ENCODE assay signal across 8 mouse cellular contexts in the genomic region with DNA sequence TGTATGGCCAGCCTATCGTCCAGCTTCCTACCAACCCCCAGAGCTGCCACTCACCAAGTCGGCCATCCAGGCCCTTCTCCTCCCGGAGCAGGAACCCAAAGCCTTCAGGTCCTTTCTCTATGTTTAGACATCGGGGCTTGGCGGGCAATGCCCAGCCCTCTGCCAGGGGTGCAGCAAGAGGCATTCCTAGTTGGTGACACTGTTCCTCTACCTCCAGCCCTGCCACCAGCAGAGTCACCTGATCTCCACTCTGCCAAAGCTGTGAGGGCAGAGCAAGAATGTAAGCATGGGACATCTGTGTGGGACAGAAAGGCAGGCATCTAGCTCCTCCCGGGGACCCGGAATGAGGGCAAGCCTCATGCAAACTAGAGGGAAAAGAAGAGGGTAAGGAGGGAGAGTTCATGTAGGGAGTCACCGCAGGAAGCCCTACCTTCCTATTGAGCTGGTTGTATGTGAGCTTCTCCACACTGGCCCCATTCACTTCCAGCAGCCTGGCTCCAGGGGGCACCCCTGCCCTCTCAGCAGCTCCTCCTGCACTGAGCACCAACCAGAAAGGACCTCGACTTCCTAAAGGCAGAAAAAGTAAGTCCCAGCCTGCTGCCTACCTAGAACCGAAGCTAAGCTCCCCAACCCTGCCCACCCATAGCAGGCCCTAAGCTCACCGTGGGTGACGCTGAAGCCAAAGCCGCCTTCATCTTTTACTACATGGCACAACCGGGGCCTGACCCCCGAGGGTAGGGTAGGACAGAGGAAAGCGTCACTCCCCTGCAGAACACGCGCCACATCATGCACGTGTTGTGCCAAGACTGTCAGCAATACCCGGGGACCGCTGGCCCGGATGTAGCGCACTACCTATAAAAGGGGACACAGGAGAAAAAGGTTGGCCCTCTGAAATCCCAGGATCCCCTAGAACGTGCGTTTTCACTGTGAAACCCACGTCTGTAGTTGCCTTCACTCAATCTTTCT. TPM values are rescaled to one million over a fixed set of nuclear protein-coding genes. Genes with fewer than 3 reads are reported as not detected.
A peak's percentile ranks its signal among the peaks of the same experiment; 100 is the strongest.
DNase-seq lines count a peak whose midpoint lies in the region; ATAC-seq and TF ChIP-seq lines count a peak whose summit lies in the region.

No protein-coding gene starts in this region.

- no peak for TF ChIP-seq POLR2A in bone marrow macrophage, adult 2 months (IDR thresholded peaks at IDR 0.05; ENCODE audit: borderline replicate concordance, low read depth, low read length)

- peak overlapping the region; percentile 26 to 35; a peak in 1 of 4 replicates for H3K4me3 ChIP-seq in ES-E14 (ENCODE audit: insufficient read depth in 1 of 2, low read depth in 1 of 2, low read length in 2 of 2, poor library complexity in 1 of 2, severe bottlenecking in 1 of 2)
- H3K4me3 ChIP-seq in bone marrow macrophage, adult 2 months (ENCODE audit: insufficient read depth, low read length), result no peak overlapping the region
- H3K4me3 ChIP-seq in forebrain, postnatal 0 days (ENCODE audit: low read depth, low read length), result no peak overlapping the region
- H3K4me3 ChIP-seq in hindbrain, embryonic 11.5 days (ENCODE audit: low read depth, low read length), result no peak overlapping the region

- H3K4me2 ChIP-seq in forebrain, postnatal 0 days (ENCODE audit: low read depth), result no peak overlapping the region
- H3K4me2 ChIP-seq in hindbrain, embryonic 11.5 days (replicated peaks; ENCODE audit: low read depth, low read length), result no peak overlapping the region

- H3K27ac ChIP-seq in ES-E14 (ENCODE audit: insufficient read depth, low read depth, low read length, poor library complexity, severe bottlenecking), result no peak overlapping the region
- no peak overlapping the region for H3K27ac ChIP-seq in bone marrow macrophage, adult 2 months (ENCODE audit: insufficient read depth, low read depth, low read length)
- H3K27ac ChIP-seq in forebrain, postnatal 0 days (ENCODE audit: low read depth, low read length), result 0 out of 2 replicates have a peak overlapping the region, but pooled peaks have one; percentile 29
- no peak overlapping the region for H3K27ac ChIP-seq in hindbrain, embryonic 11.5 days (ENCODE audit: low read depth, low read length)

- H3K27me3 ChIP-seq in forebrain, postnatal 0 days (ENCODE audit: insufficient read depth, low read length), result no peaks in the 10 kb centered on the region
- no peaks in the 10 kb centered on the region for H3K27me3 ChIP-seq in hindbrain, embryonic 11.5 days (ENCODE audit: control insufficient read depth, insufficient read depth, low read length)

- WGBS in forebrain, postnatal 0 days, result 50% methylated on average over 26 of the region's 26 CpGs
- 47% methylated on average over 26 of the region's 26 CpGs for WGBS in hindbrain, embryonic 11.5 days

- no peaks in the 10 kb centered on the region for H3K36me3 ChIP-seq in ES-E14 (ENCODE audit: control insufficient read depth, insufficient read depth, low read length, poor library complexity, severe bottlenecking)
- H3K36me3 ChIP-seq in forebrain, postnatal 0 days (ENCODE audit: insufficient read depth), result no peaks in the 10 kb centered on the region; the same call in 1 of the 2 replicates
- no peaks in the 10 kb centered on the region for H3K36me3 ChIP-seq in hindbrain, embryonic 11.5 days (ENCODE audit: control insufficient read depth, insufficient read depth, low read length)

- H3K9me3 ChIP-seq in ES-E14 (ENCODE audit: control insufficient read depth, insufficient read depth, low read depth, low read length), result no peaks in the 10 kb centered on the region
- no peaks in the 10 kb centered on the region for H3K9me3 ChIP-seq in forebrain, postnatal 0 days (ENCODE audit: low read length)
- H3K9me3 ChIP-seq in hindbrain, embryonic 11.5 days (ENCODE audit: control insufficient read depth, low read length), result no peaks in the 10 kb centered on the region

- H3K9ac ChIP-seq in ES-E14 (ENCODE audit: insufficient read depth, low read depth, low read length, poor library complexity, severe bottlenecking), result 0 out of 2 replicates have a peak overlapping the region, but pooled peaks have one; percentile 8
- H3K9ac ChIP-seq in forebrain, postnatal 0 days, result no peak overlapping the region
- no peak overlapping the region for H3K9ac ChIP-seq in hindbrain, embryonic 11.5 days (ENCODE audit: low read depth, low read length)

- ATAC-seq in forebrain, postnatal 0 days, result peak; percentile 81
- 0 out of 2 replicates have a peak, but pooled peaks have one; percentile 33 for ATAC-seq in hindbrain, embryonic 11.5 days (ENCODE audit: low FRiP score)

- DNase-seq in ES-E14 (ENCODE audit: low read depth, low spot score), result no peak
- DNase-seq in forebrain, postnatal 0 days, result peak; percentile 50
- DNase-seq in hindbrain, embryonic 11.5 days (ENCODE audit: low spot score), result peak; percentile 62
- peak; percentile 69 to 77 for DNase-seq in layer of hippocampus, postnatal 10 days (ENCODE audit: low spot score in 2 of 2)
- DNase-seq in lung, postnatal 14 days, result peak; percentile 71
- DNase-seq in retina, postnatal 1 day, result peak; percentile 70
- DNase-seq in urinary bladder, postnatal 25 days (ENCODE audit: low spot score), result peak; percentile 32

- TF ChIP-seq CTCF in bone marrow macrophage, adult 2 months (IDR thresholded peaks at IDR 0.05; ENCODE audit: low read depth, low read length), result peak; percentile 10; the same call in 1 of the 2 replicates
- TF ChIP-seq CTCF in forebrain, postnatal 0 days (IDR thresholded peaks at IDR 0.05; ENCODE audit: low read depth), result peak; percentile 62

- in situ Hi-C loops in ES-E14 (cut with MboI; ENCODE audit: low sequenced_read_pairs in 2 of 2, unreplicated experiment in 2 of 2), result no loop called here

- peaks cover 0 to 9% of the 10 kb centered on the region in 2 experiments; a peak in 2 of 4 replicates for H3K4me1 ChIP-seq in ES-E14 (ENCODE audit: control insufficient read depth in 2 of 2, insufficient read depth in 2 of 2, low read length in 2 of 2, poor library complexity in 1 of 2)
- H3K4me1 ChIP-seq in bone marrow macrophage, adult 2 months (ENCODE audit: control insufficient read depth, insufficient read depth, low read length), result 0 out of 2 replicates have a peak, but pooled peaks cover 2% of the 10 kb centered on the region
- peaks cover 4% of the 10 kb centered on the region; the same call in 1 of the 2 replicates for H3K4me1 ChIP-seq in forebrain, postnatal 0 days (ENCODE audit: insufficient read depth)
- no peaks in the 10 kb centered on the region; the same call in 1 of the 2 replicates for H3K4me1 ChIP-seq in hindbrain, embryonic 11.5 days (replicated peaks; ENCODE audit: control insufficient read depth, insufficient read depth, low read length)

TF ChIP-seq in ES-E14, 5 proteins besides CTCF, POLR2A, EP300 and RAD21:
- TF ChIP-seq CHD2 (IDR thresholded peaks at IDR 0.05; ENCODE audit: low read depth, low read length) (no peak), MAFK (IDR thresholded peaks at IDR 0.05; ENCODE audit: insufficient read depth, low read depth, low read length) (no peak), ZNF384 (IDR thresholded peaks at IDR 0.05; ENCODE audit: low read depth, low read length) (no peak), ZC3H11A (IDR thresholded peaks at IDR 0.05; ENCODE audit: borderline replicate concordance, low read depth, low read length) (no peak), HCFC1 (IDR thresholded peaks at IDR 0.05; ENCODE audit: borderline replicate concordance, insufficient read depth, low read length) (no peak)

RNA-seq across cellular contexts. Expression of a gene that starts 1.8 kb away (rescaled TPM):
- 0.32 and 1.1 TPM in 2 replicates for total RNA-seq in ES-E14 (2012; rRNA removed)
- polyA plus RNA-seq in bone marrow macrophage, adult 2 months (2012; ENCODE audit: insufficient read depth, insufficient read length, missing spikeins), result not detected in 2 replicates
- total RNA-seq in forebrain, postnatal 0 days (2014; rRNA removed), result 0.33 and 1.0 TPM in 2 replicates
- 0.43 and 1.0 TPM in 2 replicates for polyA plus RNA-seq in forebrain, postnatal 0 days (2015; fragmentation: Nextera tagmentation; extraction: Ambion mirVana)
- polyA plus RNA-seq in hindbrain, embryonic 11.5 days (2014; fragmentation: Nextera tagmentation; extraction: Ambion mirVana), result 0.13 TPM in 1 of 2 replicates, not detected in the other
- total RNA-seq in layer of hippocampus, postnatal 10 days (2021), result 1 to 10 TPM in 1 of 2 experiments, under 1 TPM in 1; 0.98 to 1.0 TPM

RNA-seq across cellular contexts. Expression of a gene that starts 9.0 kb away (rescaled TPM):
- total RNA-seq in ES-E14 (2012; rRNA removed), result not detected in 2 replicates
- not detected in 2 replicates for polyA plus RNA-seq in bone marrow macrophage, adult 2 months (2012; ENCODE audit: insufficient read depth, insufficient read length, missing spikeins)
- total RNA-seq in forebrain, postnatal 0 days (2014; rRNA removed), result 3.5 and 7.8 TPM in 2 replicates
- polyA plus RNA-seq in forebrain, postnatal 0 days (2015; fragmentation: Nextera tagmentation; extraction: Ambion mirVana), result 5.0 and 7.0 TPM in 2 replicates
- not detected in 2 replicates for polyA plus RNA-seq in hindbrain, embryonic 11.5 days (2014; fragmentation: Nextera tagmentation; extraction: Ambion mirVana)
- total RNA-seq in layer of hippocampus, postnatal 10 days (2021), result 1 to 10 TPM; 7.2 to 9.2 TPM

RNA-seq across cellular contexts. Expression of a gene that starts 15.6 kb away (rescaled TPM):
- 17.3 and 20.0 TPM in 2 replicates for total RNA-seq in ES-E14 (2012; rRNA removed)
- 143 and 171 TPM in 2 replicates for polyA plus RNA-seq in bone marrow macrophage, adult 2 months (2012; ENCODE audit: insufficient read depth, insufficient read length, missing spikeins)
- 16.0 and 24.4 TPM in 2 replicates for total RNA-seq in forebrain, postnatal 0 days (2014; rRNA removed)
- 6.8 and 14.4 TPM in 2 replicates for polyA plus RNA-seq in forebrain, postnatal 0 days (2015; fragmentation: Nextera tagmentation; extraction: Ambion mirVana)
- polyA plus RNA-seq in hindbrain, embryonic 11.5 days (2014; fragmentation: Nextera tagmentation; extraction: Ambion mirVana), result 22.7 and 24.7 TPM in 2 replicates
- 10 to 100 TPM; 55.1 to 58.4 TPM for total RNA-seq in layer of hippocampus, postnatal 10 days (2021)

RNA-seq across cellular contexts. Expression of a gene that starts 18.9 kb away (rescaled TPM):
- total RNA-seq in ES-E14 (2012; rRNA removed), result 0.63 and 1.1 TPM in 2 replicates
- 6.6 and 7.1 TPM in 2 replicates for polyA plus RNA-seq in bone marrow macrophage, adult 2 months (2012; ENCODE audit: insufficient read depth, insufficient read length, missing spikeins)
- 5.8 and 5.9 TPM in 2 replicates for total RNA-seq in forebrain, postnatal 0 days (2014; rRNA removed)
- polyA plus RNA-seq in forebrain, postnatal 0 days (2015; fragmentation: Nextera tagmentation; extraction: Ambion mirVana), result 5.7 and 7.1 TPM in 2 replicates
- 1.9 and 2.9 TPM in 2 replicates for polyA plus RNA-seq in hindbrain, embryonic 11.5 days (2014; fragmentation: Nextera tagmentation; extraction: Ambion mirVana)
- total RNA-seq in layer of hippocampus, postnatal 10 days (2021), result 10 to 100 TPM; 11.5 to 11.6 TPM

RNA-seq across cellular contexts. Expression of a gene that starts 39.0 kb away (rescaled TPM):
- 0.45 and 0.53 TPM in 2 replicates for total RNA-seq in ES-E14 (2012; rRNA removed)
- polyA plus RNA-seq in bone marrow macrophage, adult 2 months (2012; ENCODE audit: insufficient read depth, insufficient read length, missing spikeins), result not detected in 2 replicates
- total RNA-seq in forebrain, postnatal 0 days (2014; rRNA removed), result 30.6 and 45.2 TPM in 2 replicates
- polyA plus RNA-seq in forebrain, postnatal 0 days (2015; fragmentation: Nextera tagmentation; extraction: Ambion mirVana), result 15.2 and 20.4 TPM in 2 replicates
- polyA plus RNA-seq in hindbrain, embryonic 11.5 days (2014; fragmentation: Nextera tagmentation; extraction: Ambion mirVana), result 2.9 and 5.7 TPM in 2 replicates
- total RNA-seq in layer of hippocampus, postnatal 10 days (2021), result 10 to 100 TPM; 73.5 to 76.2 TPM

Comparison
In these comparisons a context has a peak if more than half of its experiments do, and no peak if none do; other contexts are left out.
1. H3K4me3 ChIP-seq: peak in ES-E14 (2 of 2); none in bone marrow macrophage, adult 2 months (single experiment), forebrain, postnatal 0 days (single experiment) and hindbrain, embryonic 11.5 days (single experiment).